Mouse (Mus musculus): ENCODE data around the gene Anp32e. TPM values are rescaled to one million over a fixed set of nuclear protein-coding genes. Genes with fewer than 3 reads are reported as not detected.
"Not testable (repeated sequence)": the region's sequence is repeated elsewhere in the genome, so short reads cannot be mapped to it uniquely, and the experiment has no call there.

Anp32e gene
- polyA plus RNA-seq, 1 experiment from 2014 or later = 173 TPM

DNA sequence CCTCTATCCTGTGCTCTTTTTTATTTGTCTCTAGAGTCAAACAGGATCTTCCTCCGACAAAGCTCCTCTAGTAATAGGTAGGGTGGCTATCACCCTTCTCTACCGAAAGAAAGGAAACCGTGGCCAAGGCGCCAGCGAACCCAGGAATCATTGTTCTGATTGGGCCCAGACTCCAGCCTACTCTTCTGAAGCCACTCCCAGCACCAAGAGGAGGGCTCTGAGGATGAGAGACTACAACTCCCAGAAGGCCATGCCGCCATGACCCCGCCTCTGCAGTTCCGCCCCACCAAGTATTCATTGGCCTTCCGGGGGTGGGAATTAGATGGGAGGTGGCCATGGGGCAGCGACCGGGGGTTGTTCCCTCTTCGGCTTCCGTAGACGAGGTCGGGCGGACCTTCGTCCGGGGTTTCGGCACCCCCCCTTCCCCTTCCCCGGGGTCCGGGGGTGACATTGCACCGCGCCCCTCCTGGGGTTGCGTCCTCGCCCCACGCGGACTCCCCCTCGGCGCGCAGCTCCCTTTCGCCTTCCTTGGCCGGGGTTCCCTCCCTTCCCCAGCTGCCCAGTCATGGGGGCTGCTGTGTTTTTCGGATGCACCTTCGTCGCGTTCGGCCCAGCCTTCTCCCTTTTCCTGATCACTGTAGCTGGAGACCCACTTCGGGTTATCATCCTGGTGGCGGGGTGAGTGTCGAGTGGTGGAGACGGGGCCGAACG, 35.3 kb upstream of the Anp32e start, which contains the start of gene Aph1a:
Aph1a (plus strand) TSS at position 364 of the 711 bp plus-strand sequence.
- under 1% methylated on average over 26 of the region's 43 CpGs for WGBS
- H3K36me3 ChIP-seq; H3K9me3 ChIP-seq (replicated peaks); H3K27me3 ChIP-seq: not testable (repeated sequence)
- H3K4me3 ChIP-seq (replicated peaks) = peak within 1 kb of the TSS; percentile 64
- H3K4me1 ChIP-seq = peaks cover 39% of the 10 kb centered on the region
- peak within 1 kb of the TSS; percentile 65 for H3K4me2 ChIP-seq (replicated peaks)
- peak; percentile 98 for ATAC-seq (ENCODE audit: insufficient number of reproducible peaks, low FRiP score, low TSS enrichment, low read depth)
- peak within 1 kb of the TSS; percentile 65 for H3K9ac ChIP-seq
- H3K27ac ChIP-seq (replicated peaks) = peak within 1 kb of the TSS; percentile 85

DNA sequence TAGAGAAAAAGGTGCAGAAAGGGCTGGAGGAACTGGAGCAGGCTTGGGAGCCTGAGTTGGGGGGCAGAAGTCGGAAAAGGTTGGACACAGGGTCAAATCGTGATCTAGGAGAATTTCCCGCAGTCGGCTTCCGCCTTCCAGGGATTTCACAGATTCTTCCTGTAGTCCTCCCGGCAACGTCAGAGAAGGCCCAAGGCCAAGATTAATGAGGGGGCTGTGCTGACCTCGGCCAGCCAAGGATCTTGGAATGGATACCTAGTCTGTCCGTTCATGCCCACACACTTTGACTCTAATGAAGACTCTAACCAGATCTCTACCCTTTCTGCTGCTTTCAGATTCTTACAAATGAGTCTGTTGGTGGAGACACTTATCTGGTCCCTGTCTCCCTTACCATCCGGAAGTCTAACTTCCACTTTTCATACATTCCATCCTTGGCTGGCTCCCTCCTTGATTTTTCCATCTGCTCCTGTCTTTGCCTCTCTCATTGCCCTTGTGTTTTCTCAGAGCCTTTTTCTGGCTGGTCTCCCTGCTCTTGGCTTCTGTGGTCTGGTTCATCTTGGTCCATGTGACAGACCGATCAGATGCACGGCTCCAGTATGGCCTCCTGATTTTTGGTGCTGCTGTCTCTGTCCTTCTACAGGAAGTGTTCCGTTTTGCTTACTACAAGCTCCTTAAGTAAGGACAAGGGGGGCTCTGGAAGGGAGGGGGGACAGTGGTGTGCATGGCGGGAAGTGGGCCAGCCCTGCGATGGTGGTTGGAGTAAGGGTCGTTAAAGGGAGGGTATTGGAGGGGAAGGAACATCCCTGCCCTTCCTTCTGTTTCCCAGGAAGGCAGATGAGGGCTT, 34.5 kb upstream of the Anp32e start:
- Histone ChIP-seq H3K4me1 (peaks cover 39% of the 10 kb centered on the region), H3K27me3 (no peaks in the 10 kb centered on the region), H3K9ac (peak overlapping the region; percentile 65), H3K4me3 (replicated peaks) (peak overlapping the region; percentile 64), H3K4me2 (replicated peaks) (peak overlapping the region; percentile 65), H3K9me3 (replicated peaks) (no peaks in the 10 kb centered on the region), H3K36me3 (peaks cover 5% of the 10 kb centered on the region; the same call in 1 of the 2 replicates), H3K27ac (replicated peaks) (peak overlapping the region; percentile 78)
- no peak for ATAC-seq (ENCODE audit: insufficient number of reproducible peaks, low FRiP score, low TSS enrichment, low read depth)
- WGBS = 8% methylated on average over 16 of the region's 16 CpGs

DNA sequence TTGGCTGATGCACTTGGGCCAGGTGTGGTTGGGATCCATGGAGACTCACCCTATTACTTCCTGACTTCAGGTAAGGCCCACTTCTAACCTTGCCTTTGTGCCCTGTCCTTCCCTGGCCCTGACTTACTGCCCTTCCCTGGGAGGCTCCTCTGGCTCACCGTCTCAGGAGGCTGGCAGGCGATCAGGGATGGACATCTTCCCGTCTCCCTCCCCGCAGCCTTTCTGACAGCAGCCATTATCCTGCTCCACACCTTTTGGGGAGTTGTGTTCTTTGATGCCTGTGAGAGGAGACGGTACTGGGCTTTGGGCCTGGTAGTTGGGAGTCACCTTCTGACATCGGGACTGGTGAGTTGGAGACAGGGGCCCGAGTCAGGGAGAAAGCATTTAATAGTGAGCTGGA, 33.5 kb upstream of the Anp32e start:
- H3K27ac ChIP-seq (replicated peaks); H3K4me3 ChIP-seq (replicated peaks); ATAC-seq (ENCODE audit: insufficient number of reproducible peaks, low FRiP score, low TSS enrichment, low read depth); H3K36me3 ChIP-seq; H3K27me3 ChIP-seq; H3K9ac ChIP-seq; H3K9me3 ChIP-seq (replicated peaks); H3K4me2 ChIP-seq (replicated peaks): not testable (repeated sequence)
- WGBS = 88% methylated on average over 7 of the region's 7 CpGs
- peaks cover 33% of the 10 kb centered on the region for H3K4me1 ChIP-seq

- ATAC-seq (ENCODE audit: insufficient number of reproducible peaks, low FRiP score, low TSS enrichment, low read depth) = no peak
- Histone ChIP-seq H3K36me3 (peaks cover 5% of the 10 kb centered on the region; the same call in 1 of the 2 replicates), H3K27ac (replicated peaks) (no peak overlapping the region), H3K9ac (no peak overlapping the region), H3K9me3 (replicated peaks) (no peaks in the 10 kb centered on the region), H3K27me3 (peaks cover 12% of the 10 kb centered on the region; the same call in 1 of the 2 replicates), H3K4me2 (replicated peaks) (no peak overlapping the region), H3K4me3 (replicated peaks) (no peak overlapping the region), H3K4me1 (peaks cover 21% of the 10 kb centered on the region)
- WGBS = 70% methylated on average over 13 of the region's 13 CpGs
These were observed 29.1 kb upstream of the Anp32e start for GRCm38 (mm10) chr3:95899800-95900524.

GRCm38 (mm10) chr3:95901616-95902372, 27.3 kb upstream of the Anp32e start:
- 51% methylated on average over 9 of the region's 9 CpGs for WGBS
- Histone ChIP-seq H3K27ac (replicated peaks) (no peak overlapping the region), H3K4me2 (replicated peaks) (no peak overlapping the region), H3K4me1 (peaks cover 34% of the 10 kb centered on the region), H3K27me3 (peaks cover 17% of the 10 kb centered on the region; the same call in 1 of the 2 replicates), H3K9ac (no peak overlapping the region), H3K4me3 (replicated peaks) (no peak overlapping the region), H3K36me3 (peaks cover 3% of the 10 kb centered on the region; the same call in 1 of the 2 replicates), H3K9me3 (replicated peaks) (no peaks in the 10 kb centered on the region)
- ATAC-seq (ENCODE audit: insufficient number of reproducible peaks, low FRiP score, low TSS enrichment, low read depth) = no peak

GRCm38 (mm10) chr3:95902373-95902625, 26.7 kb upstream of the Anp32e start:
- peaks cover 19% of the 10 kb centered on the region; the same call in 1 of the 2 replicates for H3K27me3 ChIP-seq
- ATAC-seq (ENCODE audit: insufficient number of reproducible peaks, low FRiP score, low TSS enrichment, low read depth) = no peak
- H3K9me3 ChIP-seq (replicated peaks) = no peaks in the 10 kb centered on the region
- H3K4me3 ChIP-seq (replicated peaks) = no peak overlapping the region
- peaks cover 39% of the 10 kb centered on the region for H3K4me1 ChIP-seq
- no peak overlapping the region for H3K9ac ChIP-seq
- peaks cover 3% of the 10 kb centered on the region; the same call in 1 of the 2 replicates for H3K36me3 ChIP-seq
- no peak overlapping the region for H3K27ac ChIP-seq (replicated peaks)
- H3K4me2 ChIP-seq (replicated peaks) = no peak overlapping the region

DNA sequence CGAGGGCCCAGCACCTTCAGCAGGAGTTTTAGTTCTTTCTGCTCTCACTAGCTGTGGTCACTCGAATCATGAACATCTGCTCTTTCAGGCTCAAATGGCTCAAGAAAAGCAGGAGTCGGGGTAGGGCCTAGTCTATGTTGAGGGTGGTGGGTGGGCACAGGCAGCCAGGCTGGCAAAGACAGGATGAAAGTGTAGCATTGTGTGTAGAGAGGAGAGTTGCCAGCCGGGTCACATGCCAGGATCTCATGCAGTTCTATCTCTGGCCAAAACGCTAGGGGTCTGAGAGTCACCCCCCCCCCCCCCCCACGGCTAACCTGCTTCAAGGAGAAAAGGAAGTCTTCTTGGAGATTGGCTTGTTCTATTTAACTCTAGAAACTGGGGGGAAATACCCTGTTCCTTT, 26.4 kb upstream of the Anp32e start:
- Histone ChIP-seq H3K27ac (replicated peaks) (no peak overlapping the region), H3K4me2 (replicated peaks) (no peak overlapping the region), H3K9ac (no peak overlapping the region), H3K9me3 (replicated peaks) (no peaks in the 10 kb centered on the region), H3K4me3 (replicated peaks) (no peak overlapping the region), H3K36me3 (no peaks in the 10 kb centered on the region; the same call in 1 of the 2 replicates), H3K27me3 (peaks cover 23% of the 10 kb centered on the region; the same call in 1 of the 2 replicates), H3K4me1 (peaks cover 40% of the 10 kb centered on the region)
- no peak for ATAC-seq (ENCODE audit: insufficient number of reproducible peaks, low FRiP score, low TSS enrichment, low read depth)
- 31% methylated on average over 6 of the region's 6 CpGs for WGBS

- Histone ChIP-seq H3K9ac (no peak overlapping the region), H3K9me3 (replicated peaks) (no peaks in the 10 kb centered on the region), H3K36me3 (no peaks in the 10 kb centered on the region), H3K27ac (replicated peaks) (no peak overlapping the region), H3K27me3 (peaks cover 23% of the 10 kb centered on the region; the same call in 1 of the 2 replicates), H3K4me3 (replicated peaks) (peak overlapping the region; percentile 36), H3K4me2 (replicated peaks) (peak overlapping the region; percentile 73), H3K4me1 (peaks cover 40% of the 10 kb centered on the region)
- 4% methylated on average over 15 of the region's 15 CpGs for WGBS
- no peak for ATAC-seq (ENCODE audit: insufficient number of reproducible peaks, low FRiP score, low TSS enrichment, low read depth)
These were observed 25.1 kb upstream of the Anp32e start for GRCm38 (mm10) chr3:95903753-95904502.

DNA sequence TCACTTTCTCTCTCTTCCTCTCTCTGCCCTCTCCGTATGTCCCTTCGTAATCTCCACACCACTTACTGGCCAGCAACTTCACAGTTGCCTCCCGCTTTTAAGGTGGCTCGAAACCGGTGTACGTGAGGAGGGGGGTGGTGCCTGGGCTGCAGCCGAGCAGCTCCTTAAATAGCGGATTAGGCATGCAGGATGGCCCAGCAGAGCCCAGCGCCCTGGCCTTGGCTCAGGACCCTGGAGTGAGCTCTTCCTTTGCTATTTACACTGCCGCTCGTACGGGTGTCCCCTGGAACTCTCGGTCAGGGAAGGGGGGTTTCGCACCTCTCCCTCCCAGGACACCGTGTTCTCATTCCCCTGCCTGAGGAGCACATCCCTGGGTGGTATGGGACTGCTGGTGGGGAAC, 24.5 kb upstream of the Anp32e start, which contains the start of gene Car14:
Car14 (minus strand) TSS at position 124 of the 400 bp plus-strand sequence.
- Histone ChIP-seq H3K4me2 (replicated peaks) (peak within 1 kb of the TSS; percentile 73), H3K27me3 (peaks cover 23% of the 10 kb centered on the region; the same call in 1 of the 2 replicates), H3K4me3 (replicated peaks) (peak within 1 kb of the TSS; percentile 36), H3K9ac (peak within 1 kb of the TSS; percentile 21; the same call in 1 of the 2 replicates), H3K36me3 (no peaks in the 10 kb centered on the region), H3K9me3 (replicated peaks) (no peaks in the 10 kb centered on the region), H3K27ac (replicated peaks) (no peak within 1 kb of the TSS), H3K4me1 (peaks cover 40% of the 10 kb centered on the region)
- ATAC-seq (ENCODE audit: insufficient number of reproducible peaks, low FRiP score, low TSS enrichment, low read depth) = peak; percentile 26; the same call in 1 of the 2 replicates
- under 1% methylated on average over 15 of the region's 15 CpGs for WGBS

Measured in embryonic facial prominence, embryonic 15.5 days (tissue).